Mouse (Mus musculus): ENCODE measurements around the gene Thtpa.

The Thtpa gene

GRCm38 (mm10) chr14:55105836-55106809 is 11.5 kb downstream of the Thtpa start, which contains the start of gene Ap1g2:
Gene Ap1g2, minus strand, starts transcription at chr14:55106593.
- peak; percentile 88 for DNase-seq (ENCODE audit: low spot score)

DNA sequence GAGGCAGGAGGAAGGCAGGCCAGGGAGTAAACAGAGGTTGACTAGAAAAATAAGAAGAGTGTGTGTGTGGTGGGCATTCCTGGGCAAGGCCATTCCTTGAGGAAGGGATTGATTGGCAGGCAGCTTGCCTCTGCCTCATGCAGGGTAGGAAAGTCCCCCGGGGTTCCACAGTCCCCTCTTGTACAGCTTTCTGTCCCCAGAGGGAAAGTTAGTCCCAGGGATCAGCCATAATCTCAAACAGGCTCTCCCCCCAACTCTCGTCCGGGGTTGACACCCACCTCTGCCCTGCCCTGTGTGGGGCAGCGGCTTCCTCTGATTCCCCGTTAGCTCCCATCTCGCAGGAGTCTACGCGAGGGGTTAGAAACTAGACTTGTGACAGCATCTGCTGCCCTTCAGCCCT is 12.4 kb downstream of the Thtpa start:
- DNase-seq (ENCODE audit: low spot score) = no peak

- DNase-seq (ENCODE audit: low spot score) = peak; percentile 81
Measured at GRCm38 (mm10) chr14:55108202-55108870, 13.8 kb downstream of the Thtpa start.

GRCm38 (mm10) chr14:55109048-55109873 is 14.7 kb downstream of the Thtpa start:
- peak; percentile 34 for DNase-seq (ENCODE audit: low spot score)

- peak; percentile 16 for DNase-seq (ENCODE audit: low spot score)
Measured at GRCm38 (mm10) chr14:55110076-55110475, 15.5 kb downstream of the Thtpa start.

DNA sequence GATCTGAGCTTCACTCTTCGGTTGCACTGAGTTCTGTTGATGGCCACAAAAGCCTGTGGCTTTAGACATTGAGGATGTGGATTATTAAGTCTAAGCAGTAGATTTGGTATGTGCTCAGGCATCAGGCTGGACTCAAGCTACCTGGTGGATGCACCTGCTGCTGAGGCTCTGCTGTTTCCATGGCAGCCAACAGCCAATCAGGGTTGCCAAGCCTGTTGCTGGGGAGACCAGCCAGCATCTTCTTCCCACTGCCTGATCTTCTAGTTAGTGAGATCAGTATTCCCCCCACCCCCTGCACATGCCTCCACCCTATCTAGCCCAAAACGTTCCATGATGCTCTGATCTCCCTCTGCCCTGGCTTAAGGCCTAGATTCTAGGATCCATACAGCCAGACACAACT is 17.1 kb downstream of the Thtpa start:
- DNase-seq (ENCODE audit: low spot score) = peak; percentile 37

- no peak for DNase-seq (ENCODE audit: low spot score)
Measured at GRCm38 (mm10) chr14:55113351-55113974, 18.9 kb downstream of the Thtpa start.

DNA sequence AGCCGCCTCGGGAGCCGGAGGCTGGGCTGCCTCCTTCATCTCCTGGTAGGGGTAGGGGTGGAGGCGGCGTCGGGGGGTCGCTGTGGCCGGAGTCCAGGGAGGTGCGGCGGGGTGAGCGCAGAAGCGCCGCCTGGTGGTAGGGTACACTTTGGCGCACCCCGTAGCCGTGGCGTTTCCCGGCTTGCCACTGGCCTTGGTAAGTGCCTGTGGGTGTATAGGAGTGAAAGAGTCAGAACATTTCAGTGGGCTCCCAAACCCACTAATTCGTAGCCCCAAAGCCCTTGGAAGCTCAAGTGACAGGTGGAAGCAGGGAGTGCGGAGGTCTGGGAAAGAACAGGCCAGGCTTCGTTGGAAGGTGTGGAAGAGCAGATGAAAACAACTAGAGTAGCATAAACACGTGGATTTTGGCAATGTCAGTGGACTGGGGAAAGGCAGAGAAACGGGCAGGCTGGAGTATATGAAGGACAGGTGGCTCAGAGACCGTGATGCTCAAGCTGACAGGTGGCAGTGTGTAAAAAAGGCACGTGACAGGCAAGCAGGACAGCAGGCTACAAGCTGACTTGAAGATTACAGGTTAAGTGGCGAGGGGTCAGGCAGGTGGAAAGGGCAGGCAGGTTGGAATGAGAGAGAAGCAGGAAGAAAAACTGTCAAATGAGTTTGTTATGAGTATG is 19.5 kb downstream of the Thtpa start:
- DNase-seq (ENCODE audit: low spot score) = no peak

DNA sequence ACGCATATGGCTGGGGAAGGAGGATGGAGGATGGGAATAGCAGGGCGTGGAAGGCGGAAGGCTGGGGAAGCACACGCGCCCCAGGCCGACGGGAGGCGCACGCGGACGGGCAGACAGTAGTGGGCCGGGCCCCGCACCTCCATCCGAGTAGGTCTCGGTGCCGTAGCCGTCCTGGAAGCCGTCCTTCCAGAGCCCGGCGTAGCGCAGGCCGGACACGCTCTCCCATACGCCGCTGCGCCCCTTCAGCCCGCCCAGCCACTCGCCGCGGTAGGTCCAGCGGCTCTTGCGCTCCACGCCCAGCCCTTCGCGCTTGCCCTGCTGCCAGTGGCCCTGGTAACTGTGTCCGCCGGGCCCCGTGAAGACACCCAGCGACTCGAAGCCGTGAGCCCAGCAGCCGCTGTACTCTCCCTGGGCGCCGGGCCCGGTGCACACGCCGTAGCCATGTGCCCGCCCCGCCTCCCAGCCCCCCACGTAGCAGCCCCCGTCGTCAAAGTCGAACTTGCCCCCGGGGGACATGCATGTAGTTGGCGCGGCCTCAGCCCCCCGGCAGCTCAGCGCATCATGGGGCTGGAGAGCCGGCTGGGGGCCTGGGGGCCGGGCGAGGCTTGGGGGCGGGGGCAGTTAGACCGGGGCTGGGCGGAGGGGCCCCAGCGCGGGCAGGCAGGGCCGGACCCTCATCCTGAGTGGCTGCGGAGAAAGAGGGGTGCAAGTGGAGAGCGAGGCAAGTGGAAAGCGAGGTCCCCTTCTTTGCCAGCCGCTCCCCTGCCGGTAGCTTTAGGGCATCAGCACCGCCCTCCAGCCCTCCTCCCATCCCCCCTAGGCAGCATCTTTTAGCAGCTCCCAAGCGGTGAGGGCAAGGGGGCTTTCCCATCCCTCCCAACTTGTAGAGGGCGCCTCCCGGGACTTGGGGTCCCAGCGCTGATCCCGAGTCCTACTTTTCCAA is 20.4 kb downstream of the Thtpa start:
- peak; percentile 73 for DNase-seq (ENCODE audit: low spot score)

DNA sequence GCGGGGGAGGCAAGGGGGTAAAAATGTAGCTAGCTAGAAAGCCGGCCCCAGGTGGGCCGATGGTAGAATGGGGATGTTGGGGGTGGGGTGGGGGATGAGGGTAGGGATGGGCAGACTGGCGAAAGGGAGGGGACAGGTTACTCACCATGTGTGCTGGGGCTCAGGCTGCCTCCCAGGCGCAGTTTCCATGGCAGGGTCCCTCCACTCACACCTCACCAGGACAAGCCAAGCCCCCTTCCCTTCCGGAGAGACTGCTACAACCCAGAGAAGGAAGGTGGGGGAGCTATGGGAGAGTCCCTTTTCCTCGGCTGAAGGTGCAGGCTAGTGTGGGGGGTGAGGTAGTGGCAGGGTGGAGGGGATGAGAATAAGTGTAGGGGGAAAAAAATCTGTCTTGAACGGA is 21.3 kb downstream of the Thtpa start:
- no peak for DNase-seq (ENCODE audit: low spot score)

DNA sequence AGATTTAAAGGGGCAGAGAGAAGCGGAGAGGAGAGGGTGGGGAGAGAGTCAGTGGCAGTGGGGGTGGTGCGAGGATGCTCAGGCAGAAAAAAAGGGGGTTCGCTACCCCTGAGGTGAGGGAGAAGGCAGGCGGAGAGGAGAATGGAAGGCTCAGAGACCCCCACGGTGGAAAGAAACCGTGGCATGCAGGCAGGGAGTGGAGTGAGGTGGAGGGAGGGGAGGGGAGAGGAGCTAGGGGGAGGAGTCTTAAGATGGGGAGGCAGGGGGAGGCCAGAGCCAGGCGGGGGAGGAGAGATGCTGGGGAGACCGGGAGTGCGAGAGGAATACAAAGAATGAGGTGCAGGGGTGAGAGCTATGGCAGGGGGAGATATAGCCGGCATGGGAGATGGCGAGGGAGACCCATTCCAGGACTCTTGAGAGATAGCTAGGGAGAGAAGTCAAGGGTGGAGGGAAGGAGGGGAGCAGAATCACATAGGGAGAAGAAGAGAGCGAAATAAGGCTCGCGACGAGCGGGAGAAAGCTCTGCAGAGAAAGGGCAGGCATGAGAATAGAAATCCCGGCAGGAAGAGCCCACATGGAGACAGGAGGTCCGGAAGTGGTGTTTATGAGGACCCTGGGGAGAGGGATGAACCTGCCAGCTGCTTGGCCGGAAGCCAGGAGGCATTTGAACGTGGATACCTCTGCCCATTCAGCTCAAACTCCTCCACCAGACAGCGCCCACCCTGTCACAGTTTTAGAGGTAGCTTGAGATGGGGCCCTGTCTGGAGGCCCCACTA is 22.0 kb downstream of the Thtpa start, which contains the start of gene Jph4:
Jph4 (minus strand) TSS at position 511 of the 776 bp plus-strand sequence.
- DNase-seq (ENCODE audit: low spot score) = peak; percentile 69

DNA sequence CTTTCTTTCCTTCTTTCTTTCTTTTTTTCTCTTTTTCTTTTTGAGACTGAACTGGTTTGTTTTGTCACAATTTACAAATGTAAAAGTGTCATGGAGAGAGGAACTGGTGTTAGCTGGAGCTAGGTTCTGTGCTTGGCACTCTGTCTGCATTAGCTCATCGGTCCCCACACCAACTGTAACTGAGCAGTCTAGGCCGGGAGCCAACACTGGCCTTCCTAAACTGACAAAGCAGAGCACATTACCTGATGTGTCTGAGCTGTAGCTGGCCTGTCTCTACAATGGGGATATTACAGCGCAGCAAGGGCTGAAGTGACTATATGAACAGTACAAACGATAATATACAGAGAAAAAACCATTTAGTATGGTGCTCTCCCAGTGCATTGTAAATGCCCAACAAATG is 24.3 kb downstream of the Thtpa start:
- DNase-seq (ENCODE audit: low spot score) = peak; percentile 65

GRCm38 (mm10) chr14:55119421-55120134 is 25.0 kb downstream of the Thtpa start:
- DNase-seq (ENCODE audit: low spot score) = no peak

- peak; percentile 78 for DNase-seq (ENCODE audit: low spot score)
Measured at GRCm38 (mm10) chr14:55121947-55122346, 27.4 kb downstream of the Thtpa start.

DNA sequence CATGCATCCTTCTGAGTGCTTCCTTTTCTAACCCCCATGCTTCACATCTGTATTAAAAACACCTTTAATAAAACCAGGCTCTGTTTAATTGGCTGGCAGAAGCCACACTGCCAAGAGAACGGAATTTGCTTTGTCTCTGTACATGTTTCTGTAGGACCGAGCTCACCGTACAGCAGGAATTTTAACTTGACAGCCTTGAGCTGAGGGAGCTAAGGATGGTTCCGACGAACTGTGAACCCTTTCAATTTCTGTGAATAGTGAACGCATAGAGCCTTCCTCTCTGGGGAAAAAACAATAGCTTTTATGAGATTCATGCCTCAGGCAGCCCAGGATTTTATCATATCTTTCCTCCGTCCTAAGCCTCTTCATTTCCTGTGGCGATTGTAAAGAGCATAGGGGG is 27.8 kb downstream of the Thtpa start:
- no peak for DNase-seq (ENCODE audit: low spot score)

DNA sequence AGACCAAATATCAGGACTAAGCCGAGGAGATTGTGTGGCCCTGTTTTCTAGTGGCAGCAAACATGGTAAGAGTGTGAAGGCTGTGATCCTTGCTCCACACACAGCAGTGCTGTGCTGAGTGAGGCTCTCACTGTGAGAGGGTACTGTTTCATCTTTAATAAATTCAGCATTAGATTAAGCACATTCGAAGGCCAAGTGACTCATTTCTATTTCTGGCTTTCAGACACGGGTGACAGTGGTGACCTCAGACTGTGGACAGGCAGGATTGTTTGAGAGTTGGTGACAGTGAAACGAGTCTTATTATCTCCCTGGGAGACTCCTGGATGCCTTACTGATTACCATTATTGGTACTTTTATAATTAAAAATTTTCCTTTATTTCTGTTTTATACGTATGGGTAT is 31.1 kb downstream of the Thtpa start:
- DNase-seq (ENCODE audit: low spot score) = no peak

DNA sequence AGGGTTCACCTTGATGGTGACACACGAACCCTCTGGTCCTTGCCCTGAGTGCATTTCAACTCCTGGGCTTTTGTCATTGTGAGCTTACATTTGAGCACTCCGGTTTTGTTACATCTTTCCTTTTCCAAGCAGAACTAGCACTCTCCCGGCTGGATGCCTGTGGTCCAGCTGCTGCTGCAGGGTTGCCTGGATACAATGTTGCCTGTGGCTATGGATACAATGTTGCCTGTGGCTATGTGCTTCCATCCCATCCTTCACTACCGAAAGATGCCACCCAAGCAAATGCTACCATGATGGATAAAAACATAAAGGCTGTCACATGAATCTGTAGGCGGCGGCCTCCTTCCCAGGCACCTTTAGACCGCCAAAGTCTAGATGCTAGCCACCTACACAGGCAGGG is 31.9 kb downstream of the Thtpa start:
- DNase-seq (ENCODE audit: low spot score) = no peak

DNA sequence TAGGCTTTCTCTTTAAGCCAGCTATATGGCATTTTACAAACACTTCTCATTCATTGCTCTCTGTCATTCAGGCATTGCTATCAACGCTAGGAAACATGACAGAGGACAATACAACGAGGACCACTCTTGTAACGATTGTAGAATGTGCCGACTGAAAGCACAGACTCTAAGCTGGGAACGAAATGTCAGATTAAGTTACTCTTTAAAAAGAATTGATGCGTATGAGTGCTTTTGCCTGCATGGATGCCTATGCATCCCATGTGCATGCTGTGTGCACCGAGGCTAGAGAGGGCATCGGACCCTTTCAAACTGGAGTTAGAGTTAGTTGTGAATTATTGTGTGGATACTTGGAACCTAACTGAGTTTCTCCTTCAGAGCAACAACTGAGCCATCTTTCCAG is 41.1 kb downstream of the Thtpa start:
- DNase-seq (ENCODE audit: low spot score) = no peak

GRCm38 (mm10) chr14:55139313-55139712 is 44.7 kb downstream of the Thtpa start:
- no peak for DNase-seq (ENCODE audit: low spot score)
